Mouse (Mus musculus) forebrain, embryonic 16.5 days (tissue): ENCODE measurements at regions not wholly inside any gene's neighbourhood (a gene's known extent, or its start where the extent isn't known, plus 50 kb on each side); places are given as distances from the start of the nearest gene placed in this dataset.

Experiments used
- ATAC-seq: fragments of 200-750 bp; cut with Nextera tagmentation; 2 replicates; pipeline ENCODE4 v1.8.0; 2017; ENCODE audit warnings: mild to moderate bottlenecking, moderate library complexity
- H3K27ac ChIP-seq: fragments of 300-500 bp; sonication (generic); 2 replicates; pipeline ENCODE4 v1.5.1; 2014; ENCODE audit warnings: low read length, control low read depth
- H3K27me3 ChIP-seq: fragments of 300-500 bp; sonication (generic); replicated peaks from 2 replicates; pipeline ENCODE4 v1.6.1; 2014; ENCODE audit warnings: low read length; ENCODE audit not compliant: control insufficient read depth, insufficient read depth
- H3K36me3 ChIP-seq: fragments of 300-500 bp; sonication (generic); 2 replicates; pipeline ENCODE4 v1.6.1; 2014; ENCODE audit not compliant: control insufficient read depth, insufficient read depth
- H3K4me1 ChIP-seq: fragments of 300-500 bp; sonication (generic); replicated peaks from 2 replicates; pipeline ENCODE4 v1.6.1; 2014; ENCODE audit warnings: low read length; ENCODE audit not compliant: control insufficient read depth, insufficient read depth
- H3K4me2 ChIP-seq: fragments of 300-500 bp; sonication (generic); 2 replicates; pipeline ENCODE4 v1.6.1; 2014; ENCODE audit warnings: mild to moderate bottlenecking, low read length, control low read depth
- H3K4me3 ChIP-seq: fragments of 300-500 bp; sonication (generic); replicated peaks from 2 replicates; pipeline ENCODE4 v1.5.1; 2014; ENCODE audit warnings: mild to moderate bottlenecking, low read length, control low read depth
- H3K9ac ChIP-seq: fragments of 300-500 bp; sonication (generic); replicated peaks from 2 replicates; pipeline ENCODE4 v1.6.1; 2014; ENCODE audit warnings: low read depth, low read length, control low read depth
- H3K9me3 ChIP-seq: fragments of 300-500 bp; sonication (generic); 2 replicates; pipeline ENCODE4 v1.6.1; 2016; ENCODE audit warnings: low read length; ENCODE audit not compliant: control insufficient read depth
- WGBS: fragments of 180-500 bp; shearing (Covaris S2); extraction: QIAGEN DNeasy Blood & Tissue Kit; methylation state at CpG from one replicate; pipeline ENCODE4 v1.1.7; 2014; 5-methylcytosine and 5-hydroxymethylcytosine counted together

DNA sequence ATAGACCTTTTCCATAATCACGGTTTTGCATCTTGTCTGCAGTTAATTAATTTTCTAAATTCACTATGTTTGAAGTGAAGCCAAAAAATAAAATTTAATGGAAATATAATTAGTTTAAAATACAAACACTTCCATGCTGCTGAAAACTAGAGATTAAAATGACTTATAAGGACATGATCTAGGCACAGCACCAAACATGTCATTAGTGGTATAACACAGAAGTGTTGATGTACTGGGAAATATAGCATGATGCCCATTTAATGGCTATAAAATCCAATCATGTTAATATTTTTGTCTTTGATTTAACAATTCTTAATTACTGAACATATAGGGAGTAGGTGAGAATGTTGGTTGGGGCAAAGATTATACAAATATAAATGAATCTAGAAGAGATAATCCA is 487.5 kb upstream of the Gm38303 start:
- Histone ChIP-seq H3K27me3 (no peaks in the 10 kb centered on the region), H3K9me3 (no peaks in the 10 kb centered on the region), H3K27ac (no peak overlapping the region), H3K36me3 (no peaks in the 10 kb centered on the region), H3K4me2 (no peak overlapping the region), H3K4me1 (no peaks in the 10 kb centered on the region), H3K9ac (no peak overlapping the region), H3K4me3 (no peak overlapping the region)
- 61% methylated on average over 1 of the region's 1 CpGs for WGBS
- ATAC-seq: no peak

- WGBS: 75% methylated on average over 1 of the region's 1 CpGs
- Histone ChIP-seq H3K4me3 (no peak overlapping the region), H3K4me1 (no peaks in the 10 kb centered on the region), H3K9me3 (no peaks in the 10 kb centered on the region), H3K27me3 (no peaks in the 10 kb centered on the region), H3K36me3 (no peaks in the 10 kb centered on the region), H3K27ac (no peak overlapping the region), H3K4me2 (no peak overlapping the region), H3K9ac (no peak overlapping the region)
- no peak for ATAC-seq
Observed at GRCm38 (mm10) chr3:10822566-10822965, 487.1 kb upstream of the Gm38303 start.

- Histone ChIP-seq H3K36me3 (no peaks in the 10 kb centered on the region), H3K27me3 (no peaks in the 10 kb centered on the region), H3K9ac (no peak overlapping the region), H3K9me3 (no peaks in the 10 kb centered on the region), H3K4me1 (peaks cover 5% of the 10 kb centered on the region; the same call in 1 of the 2 replicates), H3K27ac (no peak overlapping the region), H3K4me2 (no peak overlapping the region), H3K4me3 (no peak overlapping the region)
- WGBS: 26% methylated on average over 10 of the region's 10 CpGs
- peak; percentile 90 for ATAC-seq
Observed at GRCm38 (mm10) chr3:10776258-10776995, 440.9 kb upstream of the Gm38303 start.
